Mouse (Mus musculus): ENCODE results near the gene Bloc1s3. TPM values are rescaled to one million over a fixed set of nuclear protein-coding genes. Genes with fewer than 3 reads are reported as not detected.

Bloc1s3 gene
- polyA plus RNA-seq, 1 experiment from 2014 or later: 0.74 TPM

DNA sequence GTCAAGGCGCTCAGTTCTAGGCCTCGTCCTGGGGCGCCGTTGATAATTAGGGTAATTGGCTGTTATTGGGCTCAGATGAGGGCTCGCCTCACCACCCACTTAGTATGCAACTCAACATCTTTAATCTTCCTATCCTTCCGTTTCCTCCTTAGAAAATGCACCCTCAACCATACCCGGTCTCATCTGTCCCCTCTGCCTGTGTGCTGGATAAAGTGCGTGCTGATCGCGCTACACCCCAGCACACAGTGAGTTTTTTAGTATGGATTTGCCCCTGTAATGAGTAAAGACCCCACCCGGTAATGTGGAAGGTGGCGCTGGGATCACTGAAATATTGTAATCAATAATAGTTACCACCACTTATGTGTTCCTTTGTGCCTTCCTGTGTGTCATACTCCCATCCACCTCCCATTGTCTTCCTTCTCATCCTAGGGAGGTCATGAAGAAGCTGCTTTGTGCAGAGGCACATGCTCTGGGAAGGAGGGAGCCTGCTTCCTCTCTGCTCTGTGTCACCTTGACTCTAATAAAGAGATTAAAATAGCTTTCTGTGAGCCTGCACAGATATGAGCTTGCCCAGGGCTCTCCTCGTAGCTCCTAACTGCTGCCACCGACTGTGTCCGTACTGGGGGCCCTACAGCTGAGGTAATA lies 879 bp upstream of the Bloc1s3 start:
- ATAC-seq (ENCODE audit: low read depth) (no peak), DNase-seq (ENCODE audit: low spot score) (no peak)
- no peaks in the 10 kb centered on the region for H3K4me1 ChIP-seq (ENCODE audit: control insufficient read depth, insufficient read depth, low read length)
- H3K4me2 ChIP-seq (ENCODE audit: low read depth, low read length): peak overlapping the region; percentile 98
- 8% methylated on average over 12 of the region's 15 CpGs for WGBS
- no peaks in the 10 kb centered on the region for H3K9me3 ChIP-seq (ENCODE audit: control insufficient read depth, low read length)
- peak overlapping the region; percentile 17 for H3K27ac ChIP-seq (replicated peaks; ENCODE audit: low read depth, low read length)
- H3K4me3 ChIP-seq (ENCODE audit: low read depth, low read length): peak overlapping the region; percentile 81
- no peaks in the 10 kb centered on the region for H3K27me3 ChIP-seq (replicated peaks; ENCODE audit: control insufficient read depth, insufficient read depth, low read length)
- peak overlapping the region; percentile 86 for H3K9ac ChIP-seq (ENCODE audit: low read depth, low read length)
- no peaks in the 10 kb centered on the region for H3K36me3 ChIP-seq (ENCODE audit: control insufficient read depth, insufficient read depth, low read length)

DNA sequence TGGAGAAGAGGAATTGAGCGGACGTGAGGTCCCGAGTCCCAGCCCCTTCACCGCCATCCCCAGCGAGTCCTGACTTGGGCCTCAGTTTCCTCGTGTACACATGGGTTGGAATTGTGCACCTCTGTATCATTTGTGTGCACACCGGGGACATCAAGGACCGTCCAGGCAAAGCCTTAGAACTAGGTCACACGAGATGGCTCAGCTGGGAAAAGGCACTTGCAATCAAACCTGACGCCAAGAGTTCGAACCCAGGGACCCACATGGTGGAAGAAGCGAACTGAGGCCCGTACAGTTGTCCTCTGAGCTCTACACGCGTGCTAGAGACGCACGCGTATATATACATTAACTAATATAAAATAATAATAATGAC lies 570 bp downstream of the Bloc1s3 start:
- Histone ChIP-seq H3K9ac (ENCODE audit: low read depth, low read length) (peak overlapping the region; percentile 86), H3K27ac (replicated peaks; ENCODE audit: low read depth, low read length) (peak overlapping the region; percentile 75), H3K9me3 (ENCODE audit: control insufficient read depth, low read length) (no peaks in the 10 kb centered on the region), H3K36me3 (ENCODE audit: control insufficient read depth, insufficient read depth, low read length) (no peaks in the 10 kb centered on the region), H3K27me3 (replicated peaks; ENCODE audit: control insufficient read depth, insufficient read depth, low read length) (no peaks in the 10 kb centered on the region), H3K4me2 (ENCODE audit: low read depth, low read length) (peak overlapping the region; percentile 98), H3K4me3 (ENCODE audit: low read depth, low read length) (peak overlapping the region; percentile 81), H3K4me1 (ENCODE audit: control insufficient read depth, insufficient read depth, low read length) (no peaks in the 10 kb centered on the region)
- WGBS: 4% methylated on average over 18 of the region's 18 CpGs
- DNase-seq (ENCODE audit: low spot score): no peak
- ATAC-seq (ENCODE audit: low read depth): no peak

DNA sequence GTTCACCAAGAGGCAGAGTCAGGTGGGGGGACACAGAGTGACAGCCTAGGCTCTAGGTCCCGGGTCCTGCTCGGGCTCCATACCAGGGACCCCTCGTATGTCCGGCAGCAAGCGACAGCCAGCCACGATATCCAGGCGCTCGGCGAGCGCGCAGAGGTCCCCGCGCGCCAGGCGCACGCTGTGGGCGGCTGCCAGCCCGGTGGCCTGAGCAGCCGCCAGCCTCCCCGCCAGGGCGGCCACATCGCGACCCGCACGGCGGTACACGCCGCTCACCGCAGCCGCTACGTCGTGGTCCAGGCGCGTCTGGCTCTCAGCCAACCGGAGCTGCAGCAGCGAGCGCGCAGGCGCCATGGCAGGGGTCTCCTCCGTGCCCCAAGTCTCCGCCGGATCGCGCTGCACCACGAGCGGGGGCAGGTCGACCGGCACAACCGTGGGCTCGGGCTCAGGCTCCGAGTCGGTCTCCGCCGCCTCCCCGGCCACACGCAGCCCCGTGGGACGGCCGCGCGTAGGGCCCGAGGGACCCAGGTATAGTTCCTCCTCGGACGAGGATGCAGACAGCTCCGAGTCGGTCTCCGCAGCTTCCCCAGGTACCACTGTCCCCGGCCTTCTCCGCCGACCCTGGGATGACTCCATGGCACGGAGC lies 1.1 kb downstream of the Bloc1s3 start:
- 2% methylated on average over 17 of the region's 71 CpGs for WGBS
- DNase-seq (ENCODE audit: low spot score) (peak; percentile 71), ATAC-seq (ENCODE audit: low read depth) (peak; percentile 16; the same call in 1 of the 2 replicates)
- no peaks in the 10 kb centered on the region for H3K36me3 ChIP-seq (ENCODE audit: control insufficient read depth, insufficient read depth, low read length)
- H3K4me1 ChIP-seq (ENCODE audit: control insufficient read depth, insufficient read depth, low read length): no peaks in the 10 kb centered on the region
- H3K4me2 ChIP-seq (ENCODE audit: low read depth, low read length): peak overlapping the region; percentile 98
- no peaks in the 10 kb centered on the region for H3K27me3 ChIP-seq (replicated peaks; ENCODE audit: control insufficient read depth, insufficient read depth, low read length)
- H3K27ac ChIP-seq (replicated peaks; ENCODE audit: low read depth, low read length): no peak overlapping the region
- peak overlapping the region; percentile 81 for H3K4me3 ChIP-seq (ENCODE audit: low read depth, low read length)
- no peaks in the 10 kb centered on the region for H3K9me3 ChIP-seq (ENCODE audit: control insufficient read depth, low read length)
- H3K9ac ChIP-seq (ENCODE audit: low read depth, low read length): peak overlapping the region; percentile 86

DNA sequence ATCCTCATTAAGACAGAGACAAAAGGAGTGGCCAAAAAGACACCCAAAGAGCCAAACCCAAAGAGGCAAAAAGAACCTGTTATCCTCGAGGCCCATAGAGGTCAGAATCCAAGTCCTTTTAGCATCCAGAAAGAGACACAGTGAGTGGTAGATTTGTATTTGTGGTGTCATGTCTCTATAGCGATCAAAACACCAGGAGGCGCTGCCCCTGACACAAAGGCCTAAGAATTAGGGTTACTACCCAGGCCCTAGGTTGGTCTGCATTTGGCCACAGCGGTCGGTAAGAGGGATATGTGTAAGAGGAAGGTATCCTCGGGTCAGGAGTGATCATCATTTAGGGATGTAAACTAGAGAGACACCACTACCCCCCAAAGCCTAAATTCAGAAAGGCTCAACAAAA lies 1.8 kb downstream of the Bloc1s3 start:
- peak overlapping the region; percentile 98 for H3K4me2 ChIP-seq (ENCODE audit: low read depth, low read length)
- no peak overlapping the region; the same call in 1 of the 2 replicates for H3K9ac ChIP-seq (ENCODE audit: low read depth, low read length)
- WGBS: 33% methylated on average over 6 of the region's 6 CpGs

DNA sequence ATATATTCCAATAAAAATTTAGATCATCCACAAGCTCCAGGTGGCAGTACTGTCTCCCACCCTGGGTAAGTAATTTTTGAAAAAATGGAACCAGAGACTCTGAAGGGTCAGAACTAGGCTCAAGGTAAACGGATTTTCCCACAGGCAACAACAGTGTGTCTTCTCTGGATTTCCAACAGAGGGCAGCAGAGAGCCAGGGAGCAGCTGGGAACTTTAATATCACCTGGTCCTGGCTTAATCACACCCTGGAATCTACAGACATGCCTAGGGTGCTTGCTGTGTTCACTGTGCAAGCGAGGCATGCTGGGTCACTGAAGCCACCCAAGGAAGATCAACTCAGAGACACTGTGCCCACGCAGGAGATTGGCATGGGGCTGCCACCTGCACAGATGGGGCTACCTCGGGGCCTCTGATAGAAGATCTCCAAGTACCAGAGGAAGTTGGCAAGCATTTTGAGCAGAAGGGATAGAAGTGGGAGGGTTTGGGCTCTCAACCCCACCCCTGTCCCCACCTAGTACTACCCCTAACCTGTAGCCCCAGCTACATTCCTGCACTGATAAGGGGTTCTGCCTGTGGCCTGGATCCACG lies 4.6 kb downstream of the Bloc1s3 start:
- Histone ChIP-seq H3K4me1 (ENCODE audit: control insufficient read depth, insufficient read depth, low read length) (no peaks in the 10 kb centered on the region), H3K9ac (ENCODE audit: low read depth, low read length) (no peak overlapping the region; the same call in 1 of the 2 replicates), H3K36me3 (ENCODE audit: control insufficient read depth, insufficient read depth, low read length) (no peaks in the 10 kb centered on the region), H3K27me3 (replicated peaks; ENCODE audit: control insufficient read depth, insufficient read depth, low read length) (no peaks in the 10 kb centered on the region), H3K9me3 (ENCODE audit: control insufficient read depth, low read length) (no peaks in the 10 kb centered on the region), H3K4me3 (ENCODE audit: low read depth, low read length) (no peak overlapping the region), H3K4me2 (ENCODE audit: low read depth, low read length) (no peak overlapping the region), H3K27ac (replicated peaks; ENCODE audit: low read depth, low read length) (no peak overlapping the region)
- ATAC-seq (ENCODE audit: low read depth) (no peak), DNase-seq (ENCODE audit: low spot score) (peak; percentile 55)
- 37% methylated on average over 5 of the region's 5 CpGs for WGBS

More for the DNA sequence above, 1.8 kb downstream of the Bloc1s3 start:
- Histone ChIP-seq H3K27me3 (replicated peaks; ENCODE audit: control insufficient read depth, insufficient read depth, low read length) (no peaks in the 10 kb centered on the region), H3K36me3 (ENCODE audit: control insufficient read depth, insufficient read depth, low read length) (no peaks in the 10 kb centered on the region), H3K4me1 (ENCODE audit: control insufficient read depth, insufficient read depth, low read length) (no peaks in the 10 kb centered on the region), H3K27ac (replicated peaks; ENCODE audit: low read depth, low read length) (no peak overlapping the region), H3K9me3 (ENCODE audit: control insufficient read depth, low read length) (no peaks in the 10 kb centered on the region), H3K4me3 (ENCODE audit: low read depth, low read length) (peak overlapping the region; percentile 81)
- DNase-seq (ENCODE audit: low spot score) (no peak), ATAC-seq (ENCODE audit: low read depth) (no peak)

DNA sequence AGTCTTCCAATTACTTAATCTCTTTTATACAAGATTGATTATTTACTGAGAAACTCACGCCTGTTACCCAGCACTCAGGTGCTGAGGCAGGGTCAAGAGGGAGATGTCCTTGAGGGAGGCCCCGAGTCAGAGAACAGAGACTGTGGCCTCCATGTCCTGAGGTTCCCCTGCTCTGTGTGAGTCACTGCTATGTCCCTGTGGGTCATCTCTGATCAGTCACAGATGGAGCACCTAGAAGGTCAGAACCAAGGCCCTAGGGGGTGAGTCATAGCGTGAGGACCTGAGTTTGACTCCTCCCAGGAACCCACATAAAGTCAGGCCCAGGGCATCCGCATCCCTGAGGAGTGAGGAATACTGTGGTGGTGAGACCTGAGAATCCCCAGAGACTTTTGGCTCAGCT lies 6.5 kb downstream of the Bloc1s3 start:
- Histone ChIP-seq H3K4me2 (ENCODE audit: low read depth, low read length) (no peak overlapping the region), H3K36me3 (ENCODE audit: control insufficient read depth, insufficient read depth, low read length) (no peaks in the 10 kb centered on the region), H3K9ac (ENCODE audit: low read depth, low read length) (no peak overlapping the region), H3K27ac (replicated peaks; ENCODE audit: low read depth, low read length) (no peak overlapping the region), H3K4me1 (ENCODE audit: control insufficient read depth, insufficient read depth, low read length) (no peaks in the 10 kb centered on the region), H3K9me3 (ENCODE audit: control insufficient read depth, low read length) (no peaks in the 10 kb centered on the region), H3K4me3 (ENCODE audit: low read depth, low read length) (no peak overlapping the region), H3K27me3 (replicated peaks; ENCODE audit: control insufficient read depth, insufficient read depth, low read length) (no peaks in the 10 kb centered on the region)
- DNase-seq (ENCODE audit: low spot score): no peak
- no peak for ATAC-seq (ENCODE audit: low read depth)
- 60% methylated on average over 4 of the region's 4 CpGs for WGBS

DNA sequence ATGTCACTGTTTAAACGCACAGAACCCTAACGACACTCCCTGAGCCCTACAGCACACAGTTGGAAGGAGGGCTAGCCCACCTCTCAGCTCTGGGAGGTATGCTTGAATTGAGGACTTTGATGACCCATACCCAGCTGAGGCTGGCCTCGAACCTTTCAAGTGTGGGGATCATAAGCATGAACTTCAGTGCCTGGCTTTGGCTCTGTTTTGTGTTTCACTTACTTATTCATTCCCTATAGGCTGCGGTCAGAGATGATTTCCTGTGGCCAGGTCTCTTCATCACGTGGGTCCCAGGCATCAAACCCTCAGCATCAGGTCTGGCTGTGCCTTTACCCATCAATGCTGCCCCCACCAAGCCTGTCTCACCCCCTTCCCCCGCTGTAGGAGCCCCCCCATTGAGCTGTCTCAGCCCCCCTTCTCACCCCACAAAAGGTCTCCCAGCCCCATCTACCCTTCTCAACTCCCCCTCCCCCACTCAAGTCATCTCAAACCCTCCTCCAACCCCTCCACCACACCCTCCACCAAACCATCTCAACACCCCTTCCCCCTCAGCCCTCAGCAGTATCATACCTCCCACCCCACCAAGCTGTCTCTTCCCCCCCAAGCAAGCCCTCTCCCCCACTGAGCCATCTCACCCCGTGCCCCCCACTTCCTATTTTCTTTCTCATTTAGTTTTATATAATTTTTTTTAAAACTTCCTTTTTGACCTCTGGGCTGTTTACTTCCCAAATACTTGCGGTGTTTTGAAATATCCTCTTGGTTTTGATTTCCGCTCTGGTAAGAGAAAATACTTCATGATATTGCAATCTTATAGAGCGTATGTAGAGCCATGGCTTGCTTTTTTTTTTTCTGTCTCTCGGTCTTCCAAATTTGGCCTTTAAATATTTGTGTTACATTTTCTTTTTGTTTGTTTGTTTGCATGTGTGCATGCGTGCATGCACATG lies 7.5 kb downstream of the Bloc1s3 start:
- WGBS: 62% methylated on average over 12 of the region's 12 CpGs
- no peak for ATAC-seq (ENCODE audit: low read depth)
- H3K4me3 ChIP-seq (ENCODE audit: low read depth, low read length): no peak overlapping the region
- no peaks in the 10 kb centered on the region for H3K27me3 ChIP-seq (replicated peaks; ENCODE audit: control insufficient read depth, insufficient read depth, low read length)
- DNase-seq (ENCODE audit: low spot score): no peak
- no peaks in the 10 kb centered on the region for H3K9me3 ChIP-seq (ENCODE audit: control insufficient read depth, low read length)
- H3K27ac ChIP-seq (replicated peaks; ENCODE audit: low read depth, low read length): no peak overlapping the region
- H3K9ac ChIP-seq (ENCODE audit: low read depth, low read length): no peak overlapping the region
- no peak overlapping the region for H3K4me2 ChIP-seq (ENCODE audit: low read depth, low read length)
- H3K4me1 ChIP-seq (ENCODE audit: control insufficient read depth, insufficient read depth, low read length): no peaks in the 10 kb centered on the region
- H3K36me3 ChIP-seq (ENCODE audit: control insufficient read depth, insufficient read depth, low read length): no peaks in the 10 kb centered on the region

DNA sequence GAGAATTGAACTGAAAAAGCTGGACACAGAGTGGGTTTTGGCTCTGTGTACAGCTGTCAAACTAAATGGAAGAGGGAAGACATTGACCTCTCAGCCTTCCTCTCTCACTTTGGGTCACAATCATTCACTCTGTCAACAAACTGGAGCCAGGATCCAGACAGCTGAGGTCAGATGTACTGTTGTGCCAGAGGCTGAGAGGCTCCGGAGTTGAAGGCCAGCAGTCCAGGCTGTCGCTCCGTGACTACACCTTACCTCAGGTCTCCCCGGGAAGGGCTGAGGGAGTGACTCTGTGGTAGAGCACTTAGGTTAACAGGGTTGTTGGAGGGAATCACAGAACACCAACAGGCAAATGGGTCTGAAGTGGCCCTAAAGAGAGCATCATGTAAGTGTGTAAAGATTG lies 9.8 kb downstream of the Bloc1s3 start:
- WGBS: 62% methylated on average over 4 of the region's 4 CpGs
- H3K4me1 ChIP-seq (ENCODE audit: control insufficient read depth, insufficient read depth, low read length): no peaks in the 10 kb centered on the region; the same call in 1 of the 2 replicates
- H3K27me3 ChIP-seq (replicated peaks; ENCODE audit: control insufficient read depth, insufficient read depth, low read length): no peaks in the 10 kb centered on the region
- H3K4me3 ChIP-seq (ENCODE audit: low read depth, low read length): no peak overlapping the region
- H3K9me3 ChIP-seq (ENCODE audit: control insufficient read depth, low read length): no peaks in the 10 kb centered on the region
- no peaks in the 10 kb centered on the region for H3K36me3 ChIP-seq (ENCODE audit: control insufficient read depth, insufficient read depth, low read length)
- no peak overlapping the region for H3K9ac ChIP-seq (ENCODE audit: low read depth, low read length)
- H3K27ac ChIP-seq (replicated peaks; ENCODE audit: low read depth, low read length): no peak overlapping the region
- H3K4me2 ChIP-seq (ENCODE audit: low read depth, low read length): no peak overlapping the region
- DNase-seq (ENCODE audit: low spot score) (no peak), ATAC-seq (ENCODE audit: low read depth) (no peak)
